Mouse (Mus musculus) heart, postnatal 0 days (tissue): ENCODE results near the gene Meltf.

Source experiments
- CTCF ChIP-seq: IDR thresholded peaks from 2 replicates; pipeline ENCODE4 v1.5.1; 2016; ENCODE audit warnings: antibody characterized with exemption, control low read depth, low read depth
- EP300 ChIP-seq: IDR thresholded peaks from 2 replicates; pipeline ENCODE4 v1.6.1; 2016; ENCODE audit warnings: antibody characterized with exemption, low read depth

GRCm38 (mm10) chr16:31875391-31875790 lies 3.2 kb upstream of the Meltf start:
- no peak for TF ChIP-seq CTCF
- no peak for TF ChIP-seq EP300
